Mouse (Mus musculus) stomach, embryonic 16.5 days (tissue): Measurements from ENCODE around the gene Taf4. TPM values are rescaled to one million over a fixed set of nuclear protein-coding genes. Genes with fewer than 3 reads are reported as not detected.
A peak's percentile ranks its signal among the peaks of the same experiment; 100 is the strongest.

Source experiments
- ATAC-seq: fragments of 200-750 bp; cut with Nextera tagmentation; 2 replicates; pipeline ENCODE4 v1.8.0; 2017; ENCODE audit warnings: moderate number of reproducible peaks, moderate TSS enrichment; ENCODE audit not compliant: insufficient read depth, low FRiP score
- H3K27ac ChIP-seq: fragments of 300-500 bp; sonication (generic); 2 replicates; pipeline ENCODE4 v1.5.1; 2014; ENCODE audit warnings: low read length
- H3K27me3 ChIP-seq: fragments of 300-500 bp; sonication (generic); 2 replicates; pipeline ENCODE4 v1.6.1; 2014; ENCODE audit warnings: low read length, control low read depth, mixed read lengths; ENCODE audit not compliant: control insufficient read depth, insufficient read depth
- H3K36me3 ChIP-seq: fragments of 300-500 bp; sonication (generic); 2 replicates; pipeline ENCODE4 v1.6.1; 2014; ENCODE audit warnings: low read length; ENCODE audit not compliant: control insufficient read depth, insufficient read depth
- H3K4me1 ChIP-seq: fragments of 300-500 bp; sonication (generic); 2 replicates; pipeline ENCODE4 v1.6.1; 2014; ENCODE audit warnings: low read length, control low read depth, mixed read lengths; ENCODE audit not compliant: control insufficient read depth, insufficient read depth
- H3K4me2 ChIP-seq: fragments of 300-500 bp; sonication (generic); 2 replicates; pipeline ENCODE4 v1.6.1; 2014; ENCODE audit warnings: low read depth, low read length, mixed read lengths
- H3K4me3 ChIP-seq: fragments of 300-500 bp; sonication (generic); replicated peaks from 2 replicates; pipeline ENCODE4 v1.5.1; 2014; ENCODE audit warnings: mild to moderate bottlenecking, low read length
- H3K9ac ChIP-seq: fragments of 300-500 bp; sonication (generic); 2 replicates; pipeline ENCODE4 v1.6.1; 2014; ENCODE audit warnings: low read length
- H3K9me3 ChIP-seq: fragments of 300-500 bp; sonication (generic); replicated peaks from 2 replicates; pipeline ENCODE4 v1.6.1; 2016; ENCODE audit warnings: low read length, control low read depth; ENCODE audit not compliant: control insufficient read depth
- WGBS: fragments of 180-500 bp; shearing (Covaris S2); extraction: QIAGEN DNeasy Blood & Tissue Kit; methylation state at CpG from one replicate; pipeline ENCODE4 v1.1.7; 2014; 5-methylcytosine and 5-hydroxymethylcytosine counted together
- polyA plus RNA-seq: library from polyadenylated mRNA; unstranded; fragments of >200 nt; fragmentation: Nextera tagmentation; extraction: Ambion mirVana; gene quantifications from 2 replicates; pipeline ENCODE4 v1.2.1, GENCODE M21; 2015

The Taf4 gene
- polyA plus RNA-seq, 1 experiment from 2014 or later = 3.2 TPM

DNA sequence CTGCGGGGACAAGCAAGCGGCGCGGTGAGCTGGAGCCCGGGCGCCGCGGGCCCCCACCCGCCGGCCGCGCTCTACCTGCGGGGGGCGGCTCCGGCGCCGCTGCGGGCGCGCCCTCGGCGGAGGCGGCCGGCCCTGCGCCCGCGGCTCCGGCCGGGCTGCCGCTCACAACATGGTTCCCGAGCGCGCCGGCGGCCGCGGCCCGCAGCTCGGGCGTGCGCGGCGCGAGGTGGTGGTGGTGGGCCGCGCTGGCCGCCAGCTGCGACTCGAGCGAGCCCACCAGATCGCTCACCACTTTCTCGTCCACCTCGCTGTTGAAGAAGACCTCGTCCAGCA, 185 bp downstream of the Taf4 start:
- ATAC-seq = peak; percentile 20
- Histone ChIP-seq H3K4me2 (peak overlapping the region; percentile 99), H3K27me3 (no peaks in the 10 kb centered on the region), H3K4me1 (peaks cover 33% of the 10 kb centered on the region), H3K36me3 (no peaks in the 10 kb centered on the region), H3K27ac (peak overlapping the region; percentile 88), H3K4me3 (peak overlapping the region; percentile 81), H3K9ac (peak overlapping the region; percentile 89), H3K9me3 (no peaks in the 10 kb centered on the region)
- under 1% methylated on average over 27 of the region's 54 CpGs for WGBS

- Histone ChIP-seq H3K4me3 (peak overlapping the region; percentile 81), H3K27me3 (no peaks in the 10 kb centered on the region), H3K9ac (peak overlapping the region; percentile 89), H3K9me3 (no peaks in the 10 kb centered on the region), H3K4me1 (peaks cover 33% of the 10 kb centered on the region), H3K27ac (peak overlapping the region; percentile 88; the same call in 1 of the 2 replicates), H3K36me3 (no peaks in the 10 kb centered on the region), H3K4me2 (peak overlapping the region; percentile 99)
- WGBS = 0% methylated on average over 40 of the region's 82 CpGs
- ATAC-seq = peak; percentile 1; the same call in 1 of the 2 replicates
Observed at GRCm38 (mm10) chr2:179975851-179976250, 595 bp downstream of the Taf4 start.

DNA sequence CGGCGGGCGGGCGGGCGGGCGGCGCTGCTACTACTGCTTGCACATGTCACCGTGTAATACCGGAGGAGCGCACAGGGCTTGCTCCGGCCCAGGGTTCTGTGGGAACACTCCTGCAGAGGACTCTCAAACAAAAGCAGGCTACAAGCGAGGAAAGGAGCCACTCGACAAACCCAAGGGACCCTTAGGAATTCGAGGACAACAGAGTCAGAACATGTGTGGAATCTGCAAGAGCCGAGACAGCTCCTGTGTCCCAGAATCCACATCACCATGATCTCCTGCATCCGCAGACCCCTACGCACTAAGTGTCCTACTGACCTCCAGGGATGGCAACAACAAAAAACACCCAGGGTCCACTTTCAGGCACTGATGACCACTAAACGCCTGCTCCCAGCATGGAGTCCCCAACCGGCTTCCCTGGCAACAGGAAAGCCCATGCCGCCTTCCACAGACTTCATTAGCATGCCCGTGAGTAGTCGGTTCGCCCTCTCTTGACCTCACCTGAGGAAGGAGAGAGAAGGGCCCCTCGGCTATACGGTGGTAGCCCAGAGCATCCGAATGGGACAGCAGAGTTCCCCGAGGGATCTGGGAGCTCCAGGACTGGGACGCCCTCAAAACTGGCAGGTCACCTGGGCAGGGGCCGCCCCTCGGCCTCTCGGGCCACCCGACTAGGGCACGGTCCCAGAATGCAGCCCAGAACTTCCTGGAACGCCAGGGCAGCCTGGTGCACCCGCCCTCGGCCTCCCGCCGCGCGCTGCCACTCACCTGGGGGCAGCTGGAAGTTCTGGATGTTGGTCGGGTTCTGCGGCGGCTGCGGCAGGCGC, 1.6 kb downstream of the Taf4 start:
- WGBS = 6% methylated on average over 45 of the region's 45 CpGs
- Histone ChIP-seq H3K27ac (0 out of 2 replicates have a peak overlapping the region, but pooled peaks have one; percentile 33), H3K4me1 (peaks cover 32% of the 10 kb centered on the region), H3K4me2 (peak overlapping the region; percentile 99), H3K36me3 (no peaks in the 10 kb centered on the region), H3K4me3 (peak overlapping the region; percentile 81), H3K9me3 (no peaks in the 10 kb centered on the region), H3K27me3 (no peaks in the 10 kb centered on the region), H3K9ac (peak overlapping the region; percentile 89)
- no peak for ATAC-seq

DNA sequence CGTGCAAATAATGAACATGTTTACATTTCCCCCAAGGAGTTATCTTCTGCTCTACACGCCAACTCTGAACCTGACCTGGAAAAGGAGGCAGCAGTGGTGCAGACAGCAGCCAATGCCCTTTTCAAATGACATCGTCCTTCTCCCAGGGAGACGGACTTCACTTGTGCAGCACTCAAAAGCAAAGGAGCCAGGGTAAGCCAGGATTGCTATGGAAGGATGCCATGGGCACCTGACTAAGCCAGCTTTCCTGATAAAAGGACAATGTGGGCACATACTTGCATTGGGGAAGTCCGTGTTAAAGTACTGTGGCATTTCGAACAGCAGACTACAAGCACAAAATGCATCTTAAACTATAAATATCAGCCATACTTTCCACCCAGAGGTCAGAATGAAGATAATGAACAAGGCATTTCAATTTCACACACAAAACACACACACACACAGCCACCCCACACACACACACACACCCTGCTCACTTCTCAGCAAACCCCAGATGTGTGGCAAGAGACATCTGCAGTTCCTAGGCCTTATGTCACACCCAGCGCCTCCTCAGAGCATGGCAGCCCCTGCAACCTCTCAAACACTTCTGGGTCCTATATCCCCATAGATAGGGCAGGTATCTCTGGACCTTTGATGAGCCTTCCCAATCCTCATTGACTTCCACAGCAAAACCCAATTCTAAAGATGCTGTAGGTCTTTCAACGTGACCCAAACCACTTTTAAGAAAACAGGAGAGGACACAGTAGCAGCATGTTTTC, 2.4 kb downstream of the Taf4 start:
- Histone ChIP-seq H3K27ac (no peak overlapping the region), H3K9me3 (no peaks in the 10 kb centered on the region), H3K4me2 (peak overlapping the region; percentile 99), H3K9ac (peak overlapping the region; percentile 89), H3K36me3 (no peaks in the 10 kb centered on the region), H3K4me3 (peak overlapping the region; percentile 81), H3K4me1 (peaks cover 27% of the 10 kb centered on the region), H3K27me3 (no peaks in the 10 kb centered on the region)
- ATAC-seq = no peak
- WGBS = 29% methylated on average over 8 of the region's 8 CpGs

GRCm38 (mm10) chr2:179972406-179972805, 4.0 kb downstream of the Taf4 start:
- H3K36me3 ChIP-seq = no peaks in the 10 kb centered on the region
- ATAC-seq = no peak
- no peaks in the 10 kb centered on the region for H3K9me3 ChIP-seq
- 52% methylated on average over 2 of the region's 2 CpGs for WGBS
- peaks cover 28% of the 10 kb centered on the region for H3K4me1 ChIP-seq
- H3K9ac ChIP-seq = no peak overlapping the region
- no peak overlapping the region for H3K4me3 ChIP-seq
- H3K27ac ChIP-seq = no peak overlapping the region
- H3K27me3 ChIP-seq = no peaks in the 10 kb centered on the region
- H3K4me2 ChIP-seq = no peak overlapping the region

- no peak overlapping the region for H3K9ac ChIP-seq
- WGBS = 77% methylated on average over 2 of the region's 2 CpGs
- no peaks in the 10 kb centered on the region for H3K9me3 ChIP-seq
- no peak for ATAC-seq
- no peaks in the 10 kb centered on the region for H3K36me3 ChIP-seq
- H3K4me2 ChIP-seq = no peak overlapping the region
- H3K27me3 ChIP-seq = no peaks in the 10 kb centered on the region
- no peak overlapping the region for H3K27ac ChIP-seq
- H3K4me3 ChIP-seq = no peak overlapping the region
- peaks cover 34% of the 10 kb centered on the region for H3K4me1 ChIP-seq
Observed at GRCm38 (mm10) chr2:179971891-179972290, 4.6 kb downstream of the Taf4 start.

DNA sequence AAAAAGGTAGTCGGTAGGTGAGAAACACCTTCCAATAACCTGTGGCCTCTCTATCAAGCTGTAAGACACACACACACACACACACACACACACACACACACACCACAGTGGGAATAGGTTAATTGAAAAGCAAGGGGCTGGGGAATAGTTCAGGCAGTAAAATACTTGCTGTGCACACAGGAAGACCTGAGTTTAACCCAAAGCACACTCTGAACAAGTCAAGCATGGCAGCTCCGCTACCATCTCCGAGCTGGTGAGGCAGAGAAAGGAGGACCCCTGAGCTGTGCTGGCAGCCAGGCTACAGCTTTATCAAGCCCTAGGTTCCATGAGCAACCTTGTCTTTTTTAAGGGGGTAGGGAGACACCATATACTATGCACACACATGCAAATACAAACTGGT, 7.3 kb downstream of the Taf4 start:
- Histone ChIP-seq H3K4me2 (no peak overlapping the region), H3K27ac (no peak overlapping the region), H3K36me3 (no peaks in the 10 kb centered on the region), H3K4me3 (no peak overlapping the region), H3K9ac (no peak overlapping the region), H3K27me3 (no peaks in the 10 kb centered on the region), H3K9me3 (no peaks in the 10 kb centered on the region), H3K4me1 (peaks cover 33% of the 10 kb centered on the region)
- no peak for ATAC-seq
- WGBS = 83% methylated on average over 3 of the region's 3 CpGs

- Histone ChIP-seq H3K27me3 (no peaks in the 10 kb centered on the region), H3K36me3 (no peaks in the 10 kb centered on the region), H3K4me3 (no peak overlapping the region), H3K4me1 (peaks cover 22% of the 10 kb centered on the region; the same call in 1 of the 2 replicates), H3K27ac (no peak overlapping the region), H3K4me2 (no peak overlapping the region), H3K9ac (no peak overlapping the region), H3K9me3 (no peaks in the 10 kb centered on the region)
- ATAC-seq = no peak
- WGBS = 68% methylated on average over 5 of the region's 5 CpGs
Observed at GRCm38 (mm10) chr2:179967633-179968032, 8.8 kb downstream of the Taf4 start.

DNA sequence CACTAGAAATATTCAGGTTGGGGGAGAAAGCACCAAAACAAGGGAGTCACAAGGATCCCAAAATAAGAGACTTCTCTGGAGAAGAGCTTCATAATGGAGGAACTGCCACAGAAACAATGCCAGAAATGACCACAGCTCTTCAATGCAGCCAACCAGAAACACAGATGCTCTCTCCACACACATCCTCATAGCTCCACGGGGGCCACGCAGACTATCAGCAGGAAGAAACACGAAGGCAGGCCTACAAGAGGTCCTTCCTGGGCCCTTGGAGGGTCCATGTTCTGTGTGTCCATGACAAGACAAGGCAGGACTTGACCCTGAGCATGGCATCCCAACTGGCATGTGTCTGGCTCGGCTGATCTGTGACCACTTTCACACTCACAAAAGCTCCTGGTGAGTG, 15.0 kb downstream of the Taf4 start:
- no peak overlapping the region for H3K4me3 ChIP-seq
- H3K4me2 ChIP-seq = no peak overlapping the region
- ATAC-seq = no peak
- no peak overlapping the region for H3K9ac ChIP-seq
- 81% methylated on average over 4 of the region's 4 CpGs for WGBS
- no peaks in the 10 kb centered on the region for H3K9me3 ChIP-seq
- H3K27ac ChIP-seq = no peak overlapping the region
- peaks cover 6% of the 10 kb centered on the region; the same call in 1 of the 2 replicates for H3K4me1 ChIP-seq
- no peaks in the 10 kb centered on the region for H3K27me3 ChIP-seq
- H3K36me3 ChIP-seq = no peaks in the 10 kb centered on the region
